Mouse (Mus musculus): ENCODE measurements at regions not wholly inside any gene's neighbourhood (a gene's known extent, or its start where the extent isn't known, plus 50 kb on each side); places are given as distances from the start of the nearest gene placed in this dataset.

- no peaks in the 10 kb centered on the region for H3K27me3 ChIP-seq (ENCODE audit: insufficient read depth, low read length)
- no peaks in the 10 kb centered on the region for H3K36me3 ChIP-seq (replicated peaks; ENCODE audit: insufficient read depth, low read length)
- no peak overlapping the region for H3K4me2 ChIP-seq (ENCODE audit: low read depth, low read length)
- no peak overlapping the region for H3K4me3 ChIP-seq (ENCODE audit: low read depth, low read length)
- no peaks in the 10 kb centered on the region for H3K4me1 ChIP-seq (ENCODE audit: insufficient read depth)
- no peak for ATAC-seq
- no peak overlapping the region for H3K27ac ChIP-seq (ENCODE audit: low read depth)
- WGBS (ENCODE audit: insufficient replicate concordance), result 77% methylated on average over 2 of the region's 2 CpGs
- no peaks in the 10 kb centered on the region for H3K9me3 ChIP-seq (ENCODE audit: low read length)
- TF ChIP-seq EP300 (IDR thresholded peaks at IDR 0.05; ENCODE audit: low read depth), result no peak
- TF ChIP-seq CTCF (IDR thresholded peaks at IDR 0.05; ENCODE audit: low read depth), result no peak
- DNase-seq, result no peak
- no peak overlapping the region for H3K9ac ChIP-seq (replicated peaks)
Measured at GRCm38 (mm10) chr14:9284976-9285605, 619.1 kb upstream of the 4930452B06Rik start.

GRCm38 (mm10) chr14:9267282-9268091 lies 601.4 kb upstream of the 4930452B06Rik start:
- WGBS (ENCODE audit: insufficient replicate concordance), result 70% methylated on average over 14 of the region's 14 CpGs

GRCm38 (mm10) chr14:9252017-9252416 lies 586.0 kb upstream of the 4930452B06Rik start:
- no peak overlapping the region for H3K27ac ChIP-seq (ENCODE audit: low read depth)
- no peaks in the 10 kb centered on the region for H3K36me3 ChIP-seq (replicated peaks; ENCODE audit: insufficient read depth, low read length)
- TF ChIP-seq EP300 (IDR thresholded peaks at IDR 0.05; ENCODE audit: low read depth) (no peak), CTCF (IDR thresholded peaks at IDR 0.05; ENCODE audit: low read depth) (no peak)
- WGBS (ENCODE audit: insufficient replicate concordance), result 42% methylated on average over 1 of the region's 1 CpGs
- H3K4me2 ChIP-seq (ENCODE audit: low read depth, low read length), result no peak overlapping the region
- H3K27me3 ChIP-seq (ENCODE audit: insufficient read depth, low read length), result no peaks in the 10 kb centered on the region
- no peak overlapping the region for H3K4me3 ChIP-seq (ENCODE audit: low read depth, low read length)
- H3K9me3 ChIP-seq (ENCODE audit: low read length), result no peaks in the 10 kb centered on the region
- DNase-seq, result no peak
- no peaks in the 10 kb centered on the region for H3K4me1 ChIP-seq (ENCODE audit: insufficient read depth)
- ATAC-seq, result no peak
- H3K9ac ChIP-seq (replicated peaks), result no peak overlapping the region

More at GRCm38 (mm10) chr14:9267282-9268091, 601.4 kb upstream of the 4930452B06Rik start:
- H3K9me3 ChIP-seq (ENCODE audit: low read length), result no peaks in the 10 kb centered on the region
- no peaks in the 10 kb centered on the region for H3K36me3 ChIP-seq (replicated peaks; ENCODE audit: insufficient read depth, low read length)
- ATAC-seq (no peak), DNase-seq (no peak)
- H3K4me1 ChIP-seq (ENCODE audit: insufficient read depth), result no peaks in the 10 kb centered on the region
- no peak overlapping the region for H3K4me2 ChIP-seq (ENCODE audit: low read depth, low read length)
- no peak overlapping the region for H3K9ac ChIP-seq (replicated peaks)
- TF ChIP-seq CTCF (IDR thresholded peaks at IDR 0.05; ENCODE audit: low read depth) (no peak), EP300 (IDR thresholded peaks at IDR 0.05; ENCODE audit: low read depth) (no peak)
- H3K27me3 ChIP-seq (ENCODE audit: insufficient read depth, low read length), result no peaks in the 10 kb centered on the region
- no peak overlapping the region for H3K27ac ChIP-seq (ENCODE audit: low read depth)
- no peak overlapping the region for H3K4me3 ChIP-seq (ENCODE audit: low read depth, low read length)

GRCm38 (mm10) chr14:9245266-9245665 lies 579.2 kb upstream of the 4930452B06Rik start:
- no peak overlapping the region for H3K4me2 ChIP-seq (ENCODE audit: low read depth, low read length)
- TF ChIP-seq EP300 (IDR thresholded peaks at IDR 0.05; ENCODE audit: low read depth), result no peak
- TF ChIP-seq CTCF (IDR thresholded peaks at IDR 0.05; ENCODE audit: low read depth), result no peak
- WGBS (ENCODE audit: insufficient replicate concordance), result 24% methylated on average over 1 of the region's 1 CpGs

GRCm38 (mm10) chr14:9243336-9243735 lies 577.3 kb upstream of the 4930452B06Rik start:
- H3K36me3 ChIP-seq (replicated peaks; ENCODE audit: insufficient read depth, low read length), result no peaks in the 10 kb centered on the region
- no peak overlapping the region for H3K27ac ChIP-seq (ENCODE audit: low read depth)
- DNase-seq (no peak), ATAC-seq (no peak)
- H3K27me3 ChIP-seq (ENCODE audit: insufficient read depth, low read length), result no peaks in the 10 kb centered on the region
- H3K4me2 ChIP-seq (ENCODE audit: low read depth, low read length), result no peak overlapping the region
- H3K9me3 ChIP-seq (ENCODE audit: low read length), result no peaks in the 10 kb centered on the region
- H3K4me3 ChIP-seq (ENCODE audit: low read depth, low read length), result no peak overlapping the region
- H3K9ac ChIP-seq (replicated peaks), result no peak overlapping the region
- TF ChIP-seq EP300 (IDR thresholded peaks at IDR 0.05; ENCODE audit: low read depth) (no peak), CTCF (IDR thresholded peaks at IDR 0.05; ENCODE audit: low read depth) (no peak)
- H3K4me1 ChIP-seq (ENCODE audit: insufficient read depth), result no peaks in the 10 kb centered on the region

More at GRCm38 (mm10) chr14:9245266-9245665, 579.2 kb upstream of the 4930452B06Rik start:
- Histone ChIP-seq H3K4me3 (ENCODE audit: low read depth, low read length) (no peak overlapping the region), H3K9ac (replicated peaks) (no peak overlapping the region), H3K9me3 (ENCODE audit: low read length) (no peaks in the 10 kb centered on the region), H3K27ac (ENCODE audit: low read depth) (no peak overlapping the region), H3K4me1 (ENCODE audit: insufficient read depth) (no peaks in the 10 kb centered on the region), H3K27me3 (ENCODE audit: insufficient read depth, low read length) (no peaks in the 10 kb centered on the region), H3K36me3 (replicated peaks; ENCODE audit: insufficient read depth, low read length) (no peaks in the 10 kb centered on the region)
- ATAC-seq, result no peak
- DNase-seq, result no peak

- H3K4me3 ChIP-seq (ENCODE audit: low read depth, low read length), result no peak overlapping the region
- no peaks in the 10 kb centered on the region for H3K27me3 ChIP-seq (ENCODE audit: insufficient read depth, low read length)
- TF ChIP-seq EP300 (IDR thresholded peaks at IDR 0.05; ENCODE audit: low read depth) (no peak), CTCF (IDR thresholded peaks at IDR 0.05; ENCODE audit: low read depth) (no peak)
- no peaks in the 10 kb centered on the region for H3K4me1 ChIP-seq (ENCODE audit: insufficient read depth)
- no peak overlapping the region for H3K27ac ChIP-seq (ENCODE audit: low read depth)
- no peaks in the 10 kb centered on the region for H3K9me3 ChIP-seq (ENCODE audit: low read length)
- H3K36me3 ChIP-seq (replicated peaks; ENCODE audit: insufficient read depth, low read length), result no peaks in the 10 kb centered on the region
- WGBS (ENCODE audit: insufficient replicate concordance), result 58% methylated on average over 2 of the region's 2 CpGs
- ATAC-seq, result no peak
- H3K9ac ChIP-seq (replicated peaks), result no peak overlapping the region
- H3K4me2 ChIP-seq (ENCODE audit: low read depth, low read length), result no peak overlapping the region
- DNase-seq, result no peak
Measured at GRCm38 (mm10) chr14:9242118-9242517, 576.1 kb upstream of the 4930452B06Rik start.
